Mouse (Mus musculus) ES-E14 (cell line): ENCODE measurements around the gene Clcn2.

Experiments
- CHD2 ChIP-seq: IDR thresholded peaks from 2 replicates; pipeline ENCODE4 v1.6.1; 2014; ENCODE audit warnings: mild to moderate bottlenecking, low read depth, low read length, inconsistent platforms
- MAFK ChIP-seq: IDR thresholded peaks from 2 replicates; pipeline ENCODE4 v1.6.1; 2014; ENCODE audit warnings: mild to moderate bottlenecking, low read depth, low read length, inconsistent platforms; ENCODE audit not compliant: insufficient read depth
- ZC3H11A ChIP-seq: IDR thresholded peaks from 2 replicates; pipeline ENCODE4 v1.6.1; 2012; ENCODE audit warnings: low read depth, mild to moderate bottlenecking, inconsistent platforms, low read length, borderline replicate concordance
- ZNF384 ChIP-seq: IDR thresholded peaks from 2 replicates; pipeline ENCODE4 v1.6.1; 2012; ENCODE audit warnings: low read depth, low read length, inconsistent platforms

DNA sequence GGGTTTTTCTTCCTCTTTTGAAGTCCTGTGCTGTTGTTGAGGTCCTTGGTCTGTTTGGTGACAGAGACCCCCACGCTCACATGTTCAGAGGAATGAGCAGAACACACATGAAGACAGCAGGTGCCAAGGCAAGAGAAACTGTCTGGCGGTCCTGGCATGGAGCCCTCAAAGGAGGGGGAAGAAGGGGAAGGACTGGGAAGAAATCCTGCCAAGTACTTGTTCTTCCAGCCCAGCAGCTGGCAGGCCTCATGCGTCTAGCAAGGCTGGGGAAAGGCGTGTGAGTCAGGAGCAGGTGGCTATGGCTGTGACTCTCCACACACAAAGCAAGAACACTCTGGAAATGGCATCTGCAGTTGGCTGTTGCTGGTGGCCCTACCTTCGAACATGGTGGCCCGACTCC is 29.1 kb upstream of the Clcn2 start:
- no peak for TF ChIP-seq MAFK
- TF ChIP-seq ZC3H11A = no peak
- TF ChIP-seq ZNF384 = no peak
- no peak for TF ChIP-seq CHD2
